In the genomic region with DNA sequence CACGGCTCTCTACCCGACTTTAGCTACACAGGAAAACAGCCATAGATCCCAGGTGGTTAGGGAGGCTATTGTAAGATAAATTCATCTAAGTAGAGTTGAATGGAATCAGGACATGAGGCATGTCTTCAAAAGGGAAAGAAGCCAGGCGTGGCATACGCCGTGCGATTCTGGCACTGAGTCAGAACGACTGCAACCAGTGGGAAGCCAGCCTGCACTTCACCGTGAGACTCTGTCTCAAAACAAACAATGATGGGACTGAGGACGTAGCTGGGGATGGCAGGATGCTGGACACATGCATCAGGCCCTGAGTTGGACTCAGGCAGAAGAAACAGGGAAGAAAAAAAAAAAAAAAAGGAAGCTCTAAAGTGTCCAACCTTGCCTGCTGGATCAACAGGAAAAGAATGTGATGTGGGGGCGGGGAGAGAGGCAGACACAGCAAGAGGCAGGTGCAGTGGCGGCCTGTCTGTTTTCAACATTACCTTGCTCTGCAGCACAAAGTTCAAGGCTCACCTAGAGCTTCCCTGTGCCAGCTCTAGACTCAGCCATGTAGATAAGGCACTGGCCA, we compare ENCODE assay signal across 24 mouse cellular contexts. TPM values are rescaled to one million over a fixed set of nuclear protein-coding genes. Genes with fewer than 3 reads are reported as not detected.
A peak's percentile ranks its signal among the peaks of the same experiment; 100 is the strongest.
DNase-seq lines count a peak whose midpoint lies in the region; TF ChIP-seq lines count a peak whose summit lies in the region.
"Had no signal": no experiment of that assay in that cellular context is flagged by ENCODE, and none has a peak within 500 bp of the region (broad histone marks: within the 10 kb centered on the region; RNA-seq: fewer than 3 reads in every experiment).

No protein-coding gene starts in this region.

- peaks cover 4% of the 10 kb centered on the region; the same call in 1 of the 2 replicates for H3K27me3 ChIP-seq in liver, adult 2 months (ENCODE audit: control insufficient read depth, insufficient read depth, low read length)
- H3K27me3 ChIP-seq: CH12.LX; embryonic facial prominence, embryonic 12.5 days; forebrain, embryonic 12.5 days; heart, embryonic 15.5 days; hindbrain, embryonic 15.5 days; intestine, embryonic 15.5 days; kidney, embryonic 15.5 days; lung, embryonic 15.5 days; neural tube, embryonic 13.5 days had no signal

- peak; percentile 87 for DNase-seq in heart, adult 11 months
- no peak for DNase-seq in heart, postnatal 14 days
- DNase-seq in liver, adult 2 months (ENCODE audit: extremely low read depth, low read depth, low spot score), result peak; percentile 13
- DNase-seq in liver, result no peak
- peak; percentile 10 for DNase-seq in thymus, postnatal 25 days
- no peak for DNase-seq in thymus, postnatal 10 days (ENCODE audit: low spot score in 2 of 2)
- DNase-seq in frontal cortex, adult 2 months (ENCODE audit: extremely low spot score in 1 of 2, low spot score in 1 of 2), result no peak
- DNase-seq: cerebellum, adult 11-12 months; gastrocnemius, adult 2 months; heart, postnatal 4 days; retina, postnatal 1 day; right cerebral cortex, postnatal 25 days; spleen, adult 18-20 months had no signal

- H3K4me3 ChIP-seq in liver, adult 2 months (ENCODE audit: insufficient read depth, low read depth, low read length), result no peak overlapping the region
- H3K4me3 ChIP-seq: embryonic facial prominence, embryonic 12.5 days; forebrain, embryonic 12.5 days; gastrocnemius, adult 2 months; heart, embryonic 15.5 days; hindbrain, embryonic 15.5 days; intestine, embryonic 15.5 days; kidney, embryonic 15.5 days; liver, embryonic 12.5 days; lung, embryonic 15.5 days; myocyte; neural tube, embryonic 13.5 days had no signal

- H3K27ac ChIP-seq in liver, adult 2 months (replicated peaks; ENCODE audit: insufficient read depth, low read depth, low read length), result no peak overlapping the region
- H3K27ac ChIP-seq: embryonic facial prominence, embryonic 12.5 days; forebrain, embryonic 12.5 days; gastrocnemius, adult 2 months; heart, embryonic 15.5 days; hindbrain, embryonic 15.5 days; intestine, embryonic 15.5 days; kidney, embryonic 15.5 days; liver, embryonic 12.5 days; lung, embryonic 15.5 days; neural tube, embryonic 13.5 days had no signal

- no peaks in the 10 kb centered on the region for H3K36me3 ChIP-seq in liver, adult 2 months (ENCODE audit: control insufficient read depth, insufficient read depth, low read length)
- H3K36me3 ChIP-seq: embryonic facial prominence, embryonic 12.5 days; forebrain, embryonic 12.5 days; hindbrain, embryonic 15.5 days; intestine, embryonic 15.5 days; kidney, embryonic 15.5 days; liver, embryonic 12.5 days; lung, embryonic 15.5 days had no signal

- no peaks in the 10 kb centered on the region for H3K4me1 ChIP-seq in liver, adult 2 months (ENCODE audit: control insufficient read depth, insufficient read depth, low read length)
- H3K4me1 ChIP-seq: forebrain, embryonic 12.5 days; intestine, embryonic 15.5 days had no signal

- no peak for TF ChIP-seq CTCF in liver, adult 2 months (IDR thresholded peaks at IDR 0.05; ENCODE audit: low read depth, low read length)

- WGBS in liver, adult 2 months, result 66% methylated on average over 11 of the region's 11 CpGs

- H3K79me2 ChIP-seq in liver, adult 2 months (ENCODE audit: control insufficient read depth, insufficient read depth, low read length), result no peaks in the 10 kb centered on the region; the same call in 1 of the 2 replicates

- intact Hi-C loops in heart, postnatal 14 days (cut with DNase I), result loop anchor here (10.0 kb wide), 1 partner anchor 53 kb away; no protein-coding TSS in a partner anchor

- TF ChIP-seq POLR2A in liver, adult 2 months (IDR thresholded peaks at IDR 0.05; ENCODE audit: extremely low read depth, insufficient read depth, low read length), result no peak

- no peak overlapping the region for H3K9ac ChIP-seq in liver, adult 2 months (ENCODE audit: low read depth, low read length)
- H3K9ac ChIP-seq: embryonic facial prominence, embryonic 12.5 days; forebrain, embryonic 12.5 days; heart, embryonic 15.5 days; hindbrain, embryonic 15.5 days; intestine, embryonic 15.5 days; kidney, embryonic 15.5 days; liver, embryonic 12.5 days; lung, embryonic 15.5 days; neural tube, embryonic 13.5 days had no signal

RNA-seq across cellular contexts. Expression of gene Gnb4, which starts 4.7 kb away (rescaled TPM):
- 10 to 100 TPM; 26.2 to 26.4 TPM for total RNA-seq in heart, postnatal 14 days (2021)
- total RNA-seq in liver, adult 2 months (2014; rRNA removed), result 1.9 TPM in 2 replicates
- 2.2 and 2.3 TPM in 2 replicates for polyA plus RNA-seq in liver, adult 2 months (2012; rRNA removed)
- polyA plus RNA-seq in frontal cortex, adult 2 months (2012; rRNA removed), result 43.8 and 50.5 TPM in 2 replicates

Comparison
In these comparisons a context has a peak if more than half of its experiments do, and no peak if none do; other contexts are left out.
1. DNase-seq: peak in heart, adult 11 months (single experiment), liver, adult 2 months (single experiment) and thymus, postnatal 25 days (single experiment); none in heart, postnatal 14 days (0 of 2), liver (single experiment), thymus, postnatal 10 days (0 of 2) and frontal cortex, adult 2 months (0 of 2).